Mouse (Mus musculus): Measurements from ENCODE around the gene Armc5.

The Armc5 gene

DNA sequence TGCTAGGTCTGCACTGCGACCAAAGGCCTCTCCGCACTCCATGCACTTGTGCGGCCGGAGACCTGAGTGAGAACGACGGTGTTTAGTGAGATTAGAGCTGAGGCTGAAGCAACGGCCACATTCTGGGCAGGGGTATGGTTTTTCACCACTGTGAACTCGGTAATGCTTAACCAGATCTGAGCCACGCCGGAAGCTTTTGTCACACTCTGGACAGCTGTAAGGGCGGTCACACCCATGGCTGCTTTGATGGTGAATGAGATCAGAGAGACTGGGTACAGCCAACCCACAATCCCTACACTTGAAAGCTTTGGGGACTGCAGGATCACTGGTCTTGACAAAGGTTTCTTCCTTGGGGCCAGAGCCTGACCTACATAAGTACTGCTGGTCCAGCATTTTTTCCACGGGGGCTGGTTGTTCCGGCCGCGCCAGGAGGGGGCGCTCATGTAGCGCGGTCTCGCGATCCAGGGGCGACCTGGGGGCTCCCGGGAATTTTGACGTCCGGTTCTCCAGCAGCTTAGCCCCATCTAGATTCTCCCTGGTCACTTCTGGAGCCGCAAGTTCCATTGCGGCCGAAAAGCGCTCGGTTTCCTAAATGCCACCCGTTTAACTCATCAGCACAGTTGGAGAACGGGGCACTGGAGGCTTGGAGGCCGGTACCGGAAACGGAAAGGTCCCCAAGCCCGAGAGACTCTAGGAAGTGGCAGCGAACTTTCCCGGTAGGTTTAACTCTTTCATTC lies at the start of gene Armc5:
Gene Armc5 (plus strand): TSS at position 487 of the 737 bp plus-strand sequence.
- DNase-seq, result peak; percentile 81 to 82

- DNase-seq, result no peak
These were observed 35.5 kb upstream of the Armc5 start for GRCm38 (mm10) chr7:128201607-128202006.

- no peak for DNase-seq
These were observed 34.1 kb upstream of the Armc5 start for GRCm38 (mm10) chr7:128203071-128203470.

- DNase-seq, result no peak
These were observed 33.0 kb upstream of the Armc5 start for GRCm38 (mm10) chr7:128204179-128204578.

GRCm38 (mm10) chr7:128205695-128206094 lies 31.4 kb upstream of the Armc5 start:
- DNase-seq, result no peak

DNA sequence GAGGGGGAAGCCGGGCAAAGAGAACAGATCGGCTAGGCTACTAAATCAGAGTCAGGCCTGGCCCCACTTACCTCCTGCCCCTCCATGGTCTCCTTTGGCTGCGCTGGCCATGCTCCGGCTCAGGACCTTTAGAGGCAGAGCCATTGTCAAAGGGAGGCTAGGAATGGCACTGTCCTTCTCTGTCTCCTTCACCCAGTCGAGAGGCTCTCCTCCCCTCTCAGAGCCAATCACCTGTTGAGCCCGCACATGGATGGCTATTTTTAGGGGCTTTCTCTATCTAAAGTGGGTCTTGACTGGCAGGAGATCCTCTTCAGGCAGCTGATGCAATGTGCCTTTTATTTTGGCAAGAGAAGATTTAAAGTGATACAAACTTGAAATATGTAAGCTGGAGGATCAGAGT lies 31.0 kb upstream of the Armc5 start, which contains the start of gene Cox6a2:
Gene Cox6a2 (minus strand): TSS at position 236 of the 400 bp plus-strand sequence.
- no peak for DNase-seq

- DNase-seq, result peak; percentile 76
These were observed 29.0 kb upstream of the Armc5 start for GRCm38 (mm10) chr7:128208187-128208586.

DNA sequence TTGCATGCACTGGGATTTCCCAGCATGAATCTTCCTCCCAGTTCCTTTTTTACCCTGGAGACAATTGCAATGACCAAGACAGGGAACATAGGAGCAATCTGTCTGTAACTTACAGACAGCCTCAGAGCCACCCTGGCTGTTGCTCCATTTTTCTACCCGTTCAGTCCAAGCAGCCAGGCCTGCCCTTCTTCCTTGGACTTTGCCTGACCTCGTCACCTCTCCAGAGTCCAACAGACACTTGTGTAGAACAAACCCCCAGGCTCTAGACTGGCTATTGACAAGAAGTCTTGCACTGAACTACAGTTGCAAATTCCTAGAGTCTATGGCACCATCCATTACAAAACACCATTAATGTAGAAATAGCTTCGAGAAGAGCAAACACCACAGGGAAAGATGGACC lies 27.3 kb upstream of the Armc5 start:
- no peak for DNase-seq

DNA sequence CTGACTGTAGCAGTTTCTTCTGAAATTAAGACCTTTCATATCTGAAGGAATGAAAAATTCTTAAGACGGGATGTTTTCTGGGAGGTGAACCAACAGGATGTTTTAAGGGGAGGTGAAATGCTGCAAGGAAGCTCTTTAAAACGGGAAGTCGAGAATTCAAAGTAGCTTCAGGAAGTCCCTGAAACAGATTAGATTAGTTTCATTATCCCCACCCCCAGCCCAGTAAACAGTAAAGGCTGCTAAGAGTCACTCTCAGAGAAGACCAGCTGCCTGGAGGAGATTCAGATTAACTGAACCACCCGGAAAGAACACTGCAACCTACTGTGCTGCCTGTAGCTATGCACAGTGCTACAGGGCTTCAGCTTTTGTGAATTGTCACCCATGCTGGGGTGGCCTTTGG lies 17.2 kb upstream of the Armc5 start:
- no peak for DNase-seq

DNA sequence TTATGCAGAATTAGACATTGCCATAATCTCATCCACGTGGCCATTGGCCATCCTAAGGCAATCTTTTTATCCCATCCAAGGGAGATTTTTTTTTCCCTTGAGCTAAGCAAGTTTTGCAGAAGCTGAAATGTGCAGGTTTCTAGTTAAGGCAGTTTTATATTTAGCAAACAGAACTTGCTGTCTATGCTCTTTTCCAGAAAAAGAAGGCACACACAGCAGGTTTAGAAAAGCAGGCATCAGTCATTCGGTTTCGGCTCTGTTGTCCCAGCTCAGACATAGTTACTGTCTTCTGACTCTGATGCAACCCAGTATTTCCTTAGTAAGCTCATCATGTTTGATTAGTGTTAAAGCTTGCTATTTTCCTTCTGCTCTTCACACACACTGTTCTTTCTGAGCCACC lies 16.2 kb upstream of the Armc5 start:
- no peak for DNase-seq

DNA sequence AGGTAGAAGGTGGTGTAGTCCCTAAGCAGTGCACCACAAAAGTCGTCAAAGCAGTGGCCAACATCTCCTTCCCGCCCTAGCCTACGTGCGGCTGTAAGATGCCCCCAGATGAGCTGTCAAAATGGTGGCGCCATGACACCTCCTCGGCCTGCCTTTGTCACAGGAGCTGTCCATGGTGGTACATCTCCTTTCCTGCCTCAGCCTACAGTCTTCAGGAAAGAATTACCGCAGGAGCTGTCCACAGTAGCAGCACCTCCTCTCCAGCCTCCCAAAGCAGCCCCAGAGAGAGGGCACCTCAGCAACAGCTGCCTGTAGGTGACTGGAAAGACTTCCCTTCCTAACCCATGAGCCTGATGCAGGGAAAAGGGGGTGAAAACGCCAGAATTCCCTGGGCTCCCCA lies 5.4 kb upstream of the Armc5 start:
- DNase-seq, result no peak

- DNase-seq, result no peak
These were observed 2.3 kb upstream of the Armc5 start for GRCm38 (mm10) chr7:128234796-128235195.

- no peak for DNase-seq
These were observed 1.7 kb upstream of the Armc5 start for GRCm38 (mm10) chr7:128235481-128235880.

DNA sequence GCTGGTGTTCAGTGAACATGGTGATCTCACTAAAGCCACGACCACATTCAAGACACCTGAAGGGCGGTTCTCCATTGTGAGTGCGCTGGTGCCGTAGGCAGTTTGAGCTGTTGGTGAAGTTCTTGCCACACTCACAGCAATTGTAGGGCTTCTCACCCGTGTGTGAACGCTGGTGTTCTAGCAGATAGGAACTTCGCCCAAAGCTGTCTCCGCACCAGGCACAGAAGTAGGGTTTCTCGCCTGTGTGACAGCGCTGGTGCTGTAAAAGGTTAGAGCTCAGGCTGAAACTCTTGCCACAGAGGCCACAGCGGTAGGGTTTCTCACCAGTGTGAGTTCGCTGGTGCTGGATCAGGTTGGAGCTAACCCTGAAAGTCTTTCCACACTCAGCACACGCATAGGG lies 716 bp upstream of the Armc5 start:
- DNase-seq, result no peak

- DNase-seq, result no peak
These were observed 418 bp downstream of the Armc5 start for GRCm38 (mm10) chr7:128237593-128237926.

DNA sequence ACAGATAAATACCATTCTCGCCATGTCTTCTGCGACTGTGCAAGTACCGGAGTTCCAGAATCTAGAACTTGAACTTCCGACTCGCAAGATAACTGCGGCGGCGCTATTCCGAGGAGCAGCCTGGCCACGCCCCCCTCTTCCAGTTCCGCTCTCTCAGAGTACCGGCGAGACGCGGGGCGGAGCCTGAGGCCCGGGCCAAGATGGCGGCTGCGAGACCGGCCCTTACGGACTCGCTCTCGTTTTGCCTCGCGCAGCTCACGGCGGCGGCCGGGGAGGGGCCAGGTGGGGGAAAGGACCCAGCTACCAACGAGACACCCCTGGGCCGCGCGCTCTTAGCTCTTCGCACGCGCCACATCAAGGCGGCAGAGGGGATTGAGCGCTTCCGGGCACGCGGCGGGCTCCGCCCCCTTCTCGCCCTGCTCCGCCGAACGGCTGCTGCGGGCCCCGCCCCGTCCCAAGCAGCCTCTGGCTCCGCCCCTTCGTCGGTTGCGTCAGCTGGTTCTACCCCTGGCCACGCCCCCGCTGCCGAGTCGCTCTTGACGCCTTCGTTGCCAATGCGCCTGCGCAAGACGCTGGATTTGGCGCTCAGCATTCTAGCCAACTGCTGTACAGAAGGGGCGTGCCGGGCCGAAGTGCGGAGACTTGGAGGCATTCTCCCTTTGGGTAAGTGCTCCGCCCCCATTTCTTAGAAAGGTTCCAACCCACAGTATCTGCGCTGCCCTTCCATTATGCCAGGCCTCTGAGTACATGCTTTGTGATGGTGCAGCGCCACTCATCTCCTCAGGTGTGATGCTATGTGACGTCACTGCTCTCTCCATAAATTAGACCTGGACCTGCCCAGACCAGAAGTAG lies 1.0 kb downstream of the Armc5 start, which contains the start of gene 9130023H24Rik:
Gene 9130023H24Rik (minus strand): TSS at position 105 of the 852 bp plus-strand sequence.
- peak; percentile 100 for DNase-seq

GRCm38 (mm10) chr7:128238991-128239390 lies 1.8 kb downstream of the Armc5 start:
- DNase-seq, result peak; percentile 62 to 67

DNA sequence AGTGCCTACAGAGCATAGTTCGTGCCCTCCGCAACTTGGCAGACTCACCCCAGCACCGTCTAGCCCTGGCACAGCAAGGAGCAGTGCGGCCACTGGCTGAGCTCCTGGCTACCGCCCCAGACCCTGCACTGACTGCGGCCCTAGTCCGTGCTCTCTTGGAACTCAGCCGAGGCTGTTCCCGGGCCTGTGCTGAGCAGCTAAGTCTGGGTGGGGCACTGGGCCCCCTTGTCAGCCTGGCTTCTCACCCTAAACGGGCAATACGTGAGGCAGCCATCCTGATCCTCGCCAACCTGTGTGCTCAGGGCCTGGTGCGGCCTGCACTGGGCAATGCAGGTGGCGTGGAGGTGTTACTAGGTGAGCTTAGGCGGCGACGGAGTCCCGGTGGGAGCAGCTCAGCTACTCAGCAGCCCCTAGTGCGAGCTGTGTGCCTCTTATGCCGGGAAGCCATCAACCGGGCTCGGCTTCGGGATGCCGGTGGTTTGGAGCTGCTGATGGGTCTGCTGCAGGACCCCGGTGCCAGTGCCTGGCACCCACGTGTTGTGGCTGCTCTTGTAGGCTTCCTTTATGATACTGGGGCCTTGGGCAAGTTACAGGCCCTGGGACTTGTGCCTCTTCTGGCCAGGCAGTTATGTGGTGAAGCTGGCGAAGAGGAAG lies 3.1 kb downstream of the Armc5 start:
- DNase-seq, result no peak

GRCm38 (mm10) chr7:128242331-128242730 lies 5.2 kb downstream of the Armc5 start:
- no peak for DNase-seq

DNA sequence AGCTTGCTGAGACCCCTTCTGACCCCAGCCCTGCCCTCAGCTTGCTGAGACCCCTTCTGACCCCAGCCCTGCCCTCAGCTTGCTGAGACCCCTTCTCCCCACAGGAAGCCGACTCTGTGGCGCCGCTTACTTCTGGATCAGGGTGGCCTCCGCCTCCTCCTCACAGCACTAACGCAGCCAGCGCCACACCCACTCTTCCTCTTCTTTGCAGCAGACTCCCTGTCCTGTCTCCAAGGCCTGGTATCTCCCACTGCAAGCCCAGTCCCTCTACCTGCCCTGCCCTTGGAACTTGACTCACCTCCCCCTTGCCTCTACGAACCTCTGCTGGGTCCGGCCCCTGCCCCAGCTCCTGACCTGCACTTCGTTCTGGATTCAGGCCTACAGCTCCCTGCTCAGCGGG lies 6.8 kb downstream of the Armc5 start:
- no peak for DNase-seq

GRCm38 (mm10) chr7:128244410-128245025 lies 7.4 kb downstream of the Armc5 start:
- no peak for DNase-seq

DNA sequence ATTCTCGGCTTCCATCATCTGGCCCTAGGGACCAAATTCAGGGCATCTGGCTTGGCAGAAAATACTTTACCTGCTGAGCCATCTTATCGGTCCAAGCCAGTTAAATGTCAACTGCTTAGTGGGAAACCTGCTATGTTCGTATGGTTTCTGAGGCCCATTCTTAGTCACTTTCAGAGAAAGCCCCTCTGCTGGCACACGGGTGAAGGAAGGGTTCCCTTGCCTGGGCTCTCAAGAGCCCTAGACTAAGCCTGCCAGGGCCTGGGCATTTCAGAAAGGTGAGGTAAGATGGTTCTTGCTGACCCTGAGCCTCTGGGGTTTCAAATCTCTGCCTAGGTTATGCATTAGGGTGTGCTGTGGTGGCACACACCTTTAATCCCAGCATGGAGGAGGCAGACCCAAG lies 8.4 kb downstream of the Armc5 start:
- DNase-seq, result no peak

Data from B cell, adult 2 months (primary cell).